Mouse (Mus musculus) erythroblast, embryonic 14.5 days (primary cell): ENCODE results near the gene Epha2.

Experiments used
- GATA1 ChIP-seq: IDR thresholded peaks from 2 replicates; pipeline ENCODE4 v1.6.1; 2012; ENCODE audit warnings: low read length, inconsistent platforms, mixed read lengths
- TAL1 ChIP-seq: IDR thresholded peaks from 3 replicates; pipeline ENCODE4 v1.6.1; 2012; ENCODE audit warnings: low read length, inconsistent platforms, mixed read lengths

GRCm38 (mm10) chr4:141271721-141272120 is 29.3 kb upstream of the Epha2 start:
- no peak for TF ChIP-seq GATA1
- TF ChIP-seq TAL1: no peak
